Mouse (Mus musculus): ENCODE measurements at regions not wholly inside any gene's neighbourhood (a gene's known extent, or its start where the extent isn't known, plus 50 kb on each side); places are given as distances from the start of the nearest gene placed in this dataset.

GRCm38 (mm10) chr10:67339371-67339929 is 54.3 kb upstream of the Nrbf2 start:
- DNase-seq (ENCODE audit: low spot score) = no peak

DNA sequence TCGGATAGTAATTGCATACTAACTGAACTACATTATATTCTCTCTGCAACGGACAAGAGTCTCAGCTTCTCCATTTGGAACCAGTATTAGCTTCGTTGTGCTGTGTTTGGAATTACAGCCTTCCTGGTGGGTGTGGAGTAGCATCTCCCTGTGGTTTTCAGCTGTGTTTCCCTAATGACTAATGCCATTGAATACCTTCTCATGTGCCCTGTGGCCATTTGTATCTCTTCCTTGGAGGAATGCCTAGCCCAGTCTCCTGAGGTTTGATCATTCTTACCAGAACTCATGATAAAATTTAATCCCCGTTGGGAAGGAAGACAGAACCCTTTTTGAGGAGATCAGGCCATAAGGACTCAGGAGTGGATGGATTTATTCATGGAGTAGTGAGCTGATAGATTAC is 59.6 kb upstream of the Nrbf2 start:
- no peak for DNase-seq (ENCODE audit: low spot score)

- no peak for DNase-seq (ENCODE audit: low spot score)
Measured at GRCm38 (mm10) chr10:67350956-67351355, 65.9 kb upstream of the Nrbf2 start.

DNA sequence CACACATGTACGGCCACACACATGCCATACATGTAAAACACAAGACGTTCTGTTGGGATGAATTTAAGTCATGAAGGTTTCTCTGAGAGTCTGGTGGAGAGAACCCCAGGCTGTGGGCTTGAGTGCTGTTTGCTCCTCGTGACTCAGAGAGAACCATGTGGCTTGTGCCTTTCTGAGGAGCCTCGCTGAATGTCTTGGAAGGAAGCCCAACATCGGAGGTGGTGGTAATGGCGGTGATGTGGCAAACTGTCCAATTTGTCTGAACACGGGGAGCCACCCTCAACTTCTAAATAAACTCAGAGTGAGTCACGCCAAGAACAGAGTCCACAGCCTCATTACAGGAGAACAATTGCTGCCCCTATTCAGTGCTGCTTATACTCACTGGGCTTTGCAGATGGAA is 75.7 kb upstream of the Nrbf2 start:
- DNase-seq (ENCODE audit: low spot score) = no peak

DNA sequence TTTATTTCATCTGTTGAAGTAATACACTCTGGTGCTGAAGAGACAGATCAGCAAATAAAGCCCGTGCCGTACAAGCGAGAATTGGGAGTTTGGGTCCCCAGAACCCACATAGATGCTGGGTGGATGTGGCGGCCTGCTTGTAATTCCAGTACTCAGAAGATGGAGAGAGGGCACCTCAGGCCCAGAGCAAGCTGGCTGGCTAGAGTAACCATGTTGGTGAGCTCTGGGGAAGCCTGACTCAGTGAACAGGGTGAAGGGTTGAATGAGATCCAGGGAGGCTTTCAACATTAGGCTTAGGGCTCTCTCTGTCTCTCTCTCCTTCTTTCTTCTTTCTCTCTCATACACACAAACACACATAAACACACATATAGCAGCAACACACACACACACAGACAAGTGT is 76.2 kb upstream of the Nrbf2 start:
- no peak for DNase-seq (ENCODE audit: low spot score)

DNA sequence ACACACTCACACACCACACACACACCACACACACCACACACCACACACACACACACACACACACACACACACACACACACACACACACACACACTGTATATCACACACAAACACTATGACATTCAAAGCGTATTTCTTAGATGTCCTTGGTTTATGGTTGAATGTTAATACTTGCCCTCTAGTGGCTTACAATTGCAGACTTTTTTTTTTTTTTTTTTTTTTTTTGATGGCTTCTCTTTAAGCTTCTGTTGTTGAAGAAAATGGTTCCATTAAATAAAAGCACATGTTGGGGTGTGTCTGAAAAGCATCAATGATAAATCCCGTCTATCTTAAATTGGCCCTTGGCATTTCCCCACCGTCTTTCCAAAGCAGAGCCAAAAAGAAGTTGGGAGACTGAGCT is 79.5 kb upstream of the Nrbf2 start:
- DNase-seq (ENCODE audit: low spot score) = no peak

DNA sequence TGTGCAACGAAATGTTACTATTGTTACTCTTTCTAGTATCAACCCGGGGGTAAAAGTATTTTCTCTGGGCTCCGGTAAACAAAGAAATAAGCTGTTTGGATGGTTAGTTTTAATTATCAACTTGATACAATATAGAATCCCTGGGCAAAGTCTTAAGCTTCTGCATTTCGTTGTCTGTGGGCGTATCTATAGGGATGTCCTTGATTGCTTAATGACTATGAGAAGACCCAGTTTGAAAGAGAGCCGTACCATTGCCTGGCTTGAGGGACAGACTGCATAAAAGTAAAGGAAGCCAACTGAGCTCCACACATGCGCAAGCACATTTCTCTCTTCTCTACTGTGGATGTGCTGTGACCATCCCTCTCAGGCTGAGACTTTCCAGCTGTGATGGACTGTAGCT is 80.1 kb upstream of the Nrbf2 start:
- no peak for DNase-seq (ENCODE audit: low spot score)

DNA sequence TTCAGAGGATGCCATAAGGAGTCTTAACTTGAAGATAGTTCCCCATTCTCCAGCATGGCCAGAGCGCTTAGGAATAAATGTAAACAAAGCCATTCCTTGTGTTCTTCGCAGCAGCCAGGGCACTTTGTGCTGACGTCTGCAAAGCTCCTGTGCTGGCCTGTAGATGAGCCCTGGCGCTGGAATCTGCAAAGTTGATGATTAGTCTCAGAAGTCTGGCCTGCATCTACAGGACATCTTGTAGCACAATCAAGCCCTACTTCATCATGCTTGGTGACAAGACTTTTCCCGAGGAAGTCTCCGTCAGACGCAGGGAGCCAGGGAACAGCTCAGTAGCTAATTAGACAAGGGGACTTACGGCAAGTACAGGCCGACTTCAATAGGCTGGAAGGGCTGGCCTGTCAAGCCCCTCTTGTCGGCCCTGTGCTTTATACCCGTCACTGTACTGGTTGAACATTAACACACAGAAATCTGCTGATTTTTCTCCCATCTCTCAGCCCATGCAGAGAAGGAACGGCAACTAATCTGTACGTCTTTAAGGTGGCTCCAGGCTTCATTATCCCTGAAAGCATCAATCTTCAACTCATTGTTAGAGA is 87.6 kb upstream of the Nrbf2 start:
- DNase-seq (ENCODE audit: low spot score) = no peak

- no peak for DNase-seq (ENCODE audit: low spot score)
Measured at GRCm38 (mm10) chr10:67376638-67377037, 91.5 kb upstream of the Nrbf2 start.

- DNase-seq (ENCODE audit: low spot score) = peak; percentile 14
Measured at GRCm38 (mm10) chr10:67377643-67378223, 92.6 kb upstream of the Nrbf2 start.

- no peak for DNase-seq (ENCODE audit: low spot score)
Measured at GRCm38 (mm10) chr10:67380174-67380573, 95.1 kb upstream of the Nrbf2 start.

GRCm38 (mm10) chr10:67383352-67383751 is 98.2 kb upstream of the Nrbf2 start:
- no peak for DNase-seq (ENCODE audit: low spot score)

DNA sequence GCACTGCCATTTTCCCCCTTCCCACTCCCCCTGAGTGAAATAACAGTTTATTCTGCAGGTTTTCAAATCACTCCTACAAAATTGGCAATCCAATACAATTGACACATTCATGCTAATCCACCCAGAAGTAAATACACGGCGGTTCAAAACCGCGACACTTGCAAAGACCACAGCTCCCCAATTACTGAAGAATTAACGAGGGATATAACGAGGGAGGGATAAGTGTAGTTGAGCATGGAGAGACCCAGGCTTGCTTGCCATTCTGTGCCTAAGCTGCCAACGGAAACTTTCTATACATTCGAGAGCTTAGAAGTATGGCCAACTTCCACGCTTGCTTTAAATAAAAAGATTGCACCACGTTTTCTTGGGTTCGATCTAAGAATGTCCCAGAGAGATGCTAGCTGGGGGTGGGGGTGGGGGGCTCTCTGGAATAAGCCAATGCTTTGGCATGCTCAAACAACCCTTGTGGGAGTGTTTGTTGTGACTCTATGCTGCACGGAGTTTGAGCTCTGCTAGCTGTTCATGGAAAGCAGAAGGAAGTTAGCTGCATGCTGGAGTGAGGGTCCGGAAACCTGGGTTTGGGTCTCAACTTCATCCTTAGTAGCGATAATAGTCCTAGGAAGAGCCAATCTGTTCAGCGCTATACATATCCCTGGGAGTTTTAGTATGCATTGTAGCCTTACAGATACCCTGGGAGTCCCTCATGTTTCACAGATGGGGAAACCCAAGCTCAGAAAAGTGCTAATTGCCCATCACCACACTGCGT is 98.9 kb upstream of the Nrbf2 start:
- DNase-seq (ENCODE audit: low spot score) = no peak

GRCm38 (mm10) chr10:67384568-67384958 is 99.5 kb upstream of the Nrbf2 start:
- no peak for DNase-seq (ENCODE audit: low spot score)

GRCm38 (mm10) chr10:67385966-67386365 is 100.9 kb upstream of the Nrbf2 start:
- DNase-seq (ENCODE audit: low spot score) = no peak

DNA sequence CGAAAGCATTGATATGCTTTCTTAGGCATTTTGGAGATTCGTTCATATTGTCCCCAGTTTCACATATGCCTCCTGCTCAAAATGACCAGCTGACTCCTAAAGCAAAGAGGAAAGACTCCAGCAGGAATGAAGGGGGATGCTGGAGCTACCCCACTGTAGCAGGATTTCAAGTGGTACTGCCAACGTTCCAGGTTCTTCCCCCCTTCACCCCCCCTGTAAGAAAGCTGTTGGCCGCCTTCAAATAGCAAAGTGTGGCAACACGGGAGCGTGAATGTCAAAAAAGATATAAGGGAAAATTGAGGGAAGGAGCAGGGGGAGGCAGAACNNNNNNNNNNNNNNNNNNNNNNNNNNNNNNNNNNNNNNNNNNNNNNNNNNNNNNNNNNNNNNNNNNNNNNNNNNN is 103.7 kb upstream of the Nrbf2 start:
- DNase-seq (ENCODE audit: low spot score) = no peak

- DNase-seq (ENCODE audit: low spot score) = no peak
Measured at GRCm38 (mm10) chr10:67400434-67400833, 115.3 kb upstream of the Nrbf2 start.

GRCm38 (mm10) chr10:67401409-67401808 is 116.3 kb upstream of the Nrbf2 start:
- no peak for DNase-seq (ENCODE audit: low spot score)

- no peak for DNase-seq (ENCODE audit: low spot score)
Measured at GRCm38 (mm10) chr10:67417529-67417928, 117.7 kb upstream of the Egr2 start.

GRCm38 (mm10) chr10:67420761-67421160 is 114.5 kb upstream of the Egr2 start:
- DNase-seq (ENCODE audit: low spot score) = no peak

GRCm38 (mm10) chr10:67425407-67425806 is 109.9 kb upstream of the Egr2 start:
- DNase-seq (ENCODE audit: low spot score) = no peak

DNA sequence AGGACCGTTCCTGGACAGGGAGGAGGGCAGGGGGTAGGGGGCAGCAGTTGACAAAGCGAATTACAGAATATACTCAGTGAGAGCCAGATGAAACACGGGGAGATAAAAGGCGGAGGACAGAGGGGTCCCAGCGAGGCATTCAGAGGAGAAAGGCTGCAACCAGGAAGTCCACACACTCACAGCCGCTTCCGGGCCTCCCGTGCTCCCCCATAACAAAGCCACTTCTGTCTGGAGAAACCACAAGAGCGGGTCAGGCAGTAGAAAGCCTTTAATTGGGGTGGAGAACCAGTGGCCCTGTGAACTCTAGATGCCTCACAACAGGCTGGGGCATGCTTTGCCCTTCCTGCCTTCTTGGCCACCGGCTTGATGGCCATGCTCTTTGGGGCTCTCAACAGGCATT is 108.1 kb upstream of the Egr2 start:
- no peak for DNase-seq (ENCODE audit: low spot score)

DNA sequence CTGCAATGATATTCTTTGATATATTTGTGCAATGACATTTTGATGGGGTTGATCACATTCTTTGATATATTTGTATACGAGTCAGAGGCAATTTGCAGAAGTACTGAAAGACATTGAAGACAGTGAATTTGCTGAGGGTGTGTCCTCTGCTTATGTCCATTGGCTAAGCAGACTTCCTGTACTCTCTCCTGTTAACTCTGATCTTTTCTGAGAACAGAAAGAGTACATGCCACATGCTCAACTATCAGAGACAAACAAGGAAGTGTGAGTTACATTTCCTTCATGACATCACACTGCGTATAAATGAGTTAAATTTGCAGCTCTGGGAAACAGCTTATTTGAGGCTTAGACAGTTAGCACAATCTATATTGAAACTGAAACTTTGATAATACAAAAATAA is 104.5 kb upstream of the Egr2 start:
- no peak for DNase-seq (ENCODE audit: low spot score)
